Mouse (Mus musculus) midbrain, embryonic 11.5 days (tissue): ENCODE measurements around the gene Ppm1b. TPM values are rescaled to one million over a fixed set of nuclear protein-coding genes. Genes with fewer than 3 reads are reported as not detected.
A peak's percentile ranks its signal among the peaks of the same experiment; 100 is the strongest.

ENCODE experiments used
- ATAC-seq: fragments of 200-750 bp; cut with Nextera tagmentation; 2 replicates; pipeline ENCODE4 v1.8.0; 2017; ENCODE audit warnings: moderate TSS enrichment, moderate library complexity; ENCODE audit not compliant: low FRiP score
- DNase-seq: peaks from one replicate; pipeline ENCODE4 v3.0.0; 2015; ENCODE audit warnings: low spot score; ENCODE audit errors: missing footprints
- H3K27ac ChIP-seq: fragments of 300-500 bp; sonication (generic); 2 replicates; pipeline ENCODE4 v1.5.1; 2014; ENCODE audit warnings: low read depth, low read length
- H3K27me3 ChIP-seq: fragments of 300-500 bp; sonication (generic); 2 replicates; pipeline ENCODE4 v1.6.1; 2014; ENCODE audit warnings: mild to moderate bottlenecking, low read length, moderate library complexity, mixed read lengths; ENCODE audit not compliant: control insufficient read depth, insufficient read depth
- H3K36me3 ChIP-seq: fragments of 300-500 bp; sonication (generic); 2 replicates; pipeline ENCODE4 v1.6.1; 2014; ENCODE audit warnings: mild to moderate bottlenecking, low read length, moderate library complexity, mixed read lengths; ENCODE audit not compliant: control insufficient read depth, insufficient read depth
- H3K4me1 ChIP-seq: fragments of 300-500 bp; sonication (generic); 2 replicates; pipeline ENCODE4 v1.6.1; 2014; ENCODE audit warnings: low read length; ENCODE audit not compliant: control insufficient read depth, insufficient read depth
- H3K4me2 ChIP-seq: fragments of 300-500 bp; sonication (generic); 2 replicates; pipeline ENCODE4 v1.6.1; 2014; ENCODE audit warnings: mild to moderate bottlenecking, moderate library complexity
- H3K4me3 ChIP-seq: fragments of 300-500 bp; sonication (generic); 2 replicates; pipeline ENCODE4 v1.5.1; 2014; ENCODE audit warnings: low read depth, low read length
- H3K9ac ChIP-seq: fragments of 300-500 bp; sonication (generic); 2 replicates; pipeline ENCODE4 v1.6.1; 2014; ENCODE audit warnings: low read length
- H3K9me3 ChIP-seq: fragments of 300-500 bp; sonication (generic); 2 replicates; pipeline ENCODE4 v1.6.1; 2016; ENCODE audit warnings: low read length; ENCODE audit not compliant: control insufficient read depth
- WGBS: fragments of 180-500 bp; shearing (Covaris S2); extraction: QIAGEN DNeasy Blood & Tissue Kit; methylation state at CpG from one replicate; pipeline ENCODE4 v1.1.7; 2014; 5-methylcytosine and 5-hydroxymethylcytosine counted together
- polyA plus RNA-seq: library from polyadenylated mRNA; unstranded; fragments of >200 nt; fragmentation: Nextera tagmentation; extraction: Ambion mirVana; gene quantifications from 2 replicates; pipeline ENCODE4 v1.2.1, GENCODE M21; 2014

Gene Ppm1b
- polyA plus RNA-seq, 1 experiment from 2014 or later = 102 TPM

DNA sequence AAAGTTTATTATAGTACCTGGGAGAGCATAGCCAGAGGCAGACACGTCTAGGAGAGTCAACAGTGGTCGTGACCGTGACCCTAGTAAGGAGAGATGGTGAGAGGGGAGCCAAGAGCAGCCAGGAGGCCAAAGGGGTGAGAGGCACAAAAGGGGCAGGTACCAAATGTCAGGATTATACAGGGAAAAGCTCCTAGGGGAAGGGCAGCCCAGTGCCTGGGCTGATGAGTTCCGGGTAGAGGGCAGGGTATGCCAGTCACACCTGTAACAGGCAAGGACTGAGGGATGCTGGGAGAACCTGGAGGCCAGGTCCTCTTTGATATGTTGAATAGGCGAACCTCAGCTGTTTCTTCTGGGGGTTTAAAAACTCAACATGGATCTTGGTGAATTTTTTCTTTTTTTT lies 2.8 kb upstream of the Ppm1b start:
- Histone ChIP-seq H3K36me3 (no peaks in the 10 kb centered on the region), H3K27ac (no peak overlapping the region), H3K9ac (no peak overlapping the region), H3K27me3 (no peaks in the 10 kb centered on the region), H3K4me2 (no peak overlapping the region), H3K9me3 (no peaks in the 10 kb centered on the region), H3K4me1 (peaks cover 6% of the 10 kb centered on the region; the same call in 1 of the 2 replicates), H3K4me3 (no peak overlapping the region)
- ATAC-seq (no peak), DNase-seq (peak; percentile 53)
- 83% methylated on average over 5 of the region's 5 CpGs for WGBS

DNA sequence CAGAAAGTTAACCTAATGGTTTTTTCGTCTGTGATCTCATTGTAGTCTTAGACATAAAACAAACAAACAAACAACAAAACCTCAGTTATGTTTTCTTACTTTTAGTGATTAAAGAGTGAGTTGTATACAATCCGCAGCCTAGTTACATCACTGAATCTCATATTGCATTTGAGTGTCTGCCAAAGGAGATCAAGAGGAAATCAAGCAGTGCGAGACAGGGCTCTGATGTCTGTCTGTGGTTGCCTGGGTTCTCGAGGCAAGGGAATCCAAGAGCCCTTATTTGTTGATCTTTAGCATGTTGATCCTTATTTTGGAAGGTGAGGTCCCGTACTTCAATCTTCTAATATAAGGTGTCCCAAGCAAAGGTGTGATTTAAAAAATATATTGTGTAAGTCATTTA lies 1.7 kb upstream of the Ppm1b start:
- no peak overlapping the region for H3K9ac ChIP-seq
- H3K4me1 ChIP-seq = peaks cover 14% of the 10 kb centered on the region; the same call in 1 of the 2 replicates
- H3K27ac ChIP-seq = no peak overlapping the region
- 95% methylated on average over 5 of the region's 5 CpGs for WGBS
- ATAC-seq (no peak), DNase-seq (peak; percentile 54)
- no peaks in the 10 kb centered on the region for H3K27me3 ChIP-seq
- no peaks in the 10 kb centered on the region for H3K36me3 ChIP-seq
- no peak overlapping the region for H3K4me3 ChIP-seq
- no peak overlapping the region for H3K4me2 ChIP-seq
- H3K9me3 ChIP-seq = no peaks in the 10 kb centered on the region

DNA sequence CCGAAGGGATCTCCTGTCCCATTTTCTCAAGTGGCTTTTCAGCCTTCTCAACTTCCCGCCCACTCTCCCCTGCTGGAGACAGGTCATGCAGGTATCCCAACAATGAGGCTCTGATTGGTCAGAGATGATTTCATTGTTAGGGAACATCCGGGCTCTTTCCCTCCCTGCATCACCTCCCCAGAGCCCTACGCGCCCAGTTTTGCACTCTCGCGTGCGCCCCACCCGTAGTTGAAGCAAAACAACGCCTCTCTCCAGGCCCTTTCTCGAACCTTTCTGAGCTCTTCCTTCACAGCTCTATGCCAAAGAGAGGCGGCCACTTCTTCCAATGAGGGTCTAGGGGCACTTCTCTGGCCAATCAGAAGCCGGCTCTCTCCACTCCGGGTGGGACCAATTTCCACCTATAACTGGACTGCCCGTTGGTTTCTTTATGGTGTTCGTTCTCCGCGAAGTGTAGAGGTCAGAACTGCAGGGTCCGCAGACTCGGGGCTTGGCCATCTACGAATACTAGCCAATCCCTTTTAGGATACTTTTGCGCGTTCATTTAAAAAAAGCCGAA lies 468 bp downstream of the Ppm1b start:
- Histone ChIP-seq H3K36me3 (no peaks in the 10 kb centered on the region), H3K9ac (peak overlapping the region; percentile 63), H3K27me3 (no peaks in the 10 kb centered on the region), H3K4me3 (peak overlapping the region; percentile 98), H3K9me3 (no peaks in the 10 kb centered on the region), H3K4me2 (peak overlapping the region; percentile 79), H3K27ac (peak overlapping the region; percentile 81), H3K4me1 (peaks cover 17% of the 10 kb centered on the region)
- DNase-seq = peak; percentile 98
- under 1% methylated on average over 24 of the region's 24 CpGs for WGBS
- ATAC-seq = peak; percentile 89

DNA sequence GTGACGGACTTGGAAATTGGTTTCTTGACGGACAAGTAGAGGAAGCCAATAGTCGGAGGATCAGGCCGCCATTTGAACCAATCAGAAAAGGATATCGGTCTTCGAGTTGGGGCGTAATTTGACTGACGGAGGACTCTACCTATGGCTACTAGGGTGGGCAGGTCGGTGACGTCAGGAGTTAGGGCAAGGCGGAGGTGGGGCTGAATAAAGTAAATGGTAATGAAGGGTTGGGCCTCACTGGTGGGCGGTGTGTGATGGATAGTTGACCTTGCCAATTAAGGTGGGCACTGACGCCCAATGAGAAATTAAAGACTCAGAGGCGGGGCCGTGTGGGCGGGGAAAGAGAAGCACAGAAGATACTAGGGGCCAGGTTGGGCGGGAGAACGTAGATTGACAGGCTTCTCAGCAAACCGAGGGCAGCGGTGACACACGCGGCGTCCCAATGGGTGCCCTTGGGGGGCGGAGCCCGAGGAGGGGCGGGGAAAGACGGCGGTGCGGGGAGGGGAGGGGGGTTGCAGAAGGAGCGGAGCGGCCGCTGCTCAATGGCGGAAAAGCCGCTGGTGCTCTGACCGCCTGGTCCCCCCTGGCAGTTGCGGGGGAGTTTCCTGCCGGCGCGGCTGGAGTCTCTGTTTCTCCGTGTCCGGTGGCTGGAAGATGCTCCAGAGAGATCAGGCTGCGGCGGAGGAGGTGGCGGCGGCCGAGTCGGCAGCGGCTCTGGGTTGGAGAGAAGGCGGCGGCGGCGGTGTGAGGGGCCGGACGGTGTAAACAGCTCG lies 1.1 kb downstream of the Ppm1b start:
- H3K4me3 ChIP-seq = peak overlapping the region; percentile 98
- no peaks in the 10 kb centered on the region for H3K27me3 ChIP-seq
- H3K4me1 ChIP-seq = peaks cover 17% of the 10 kb centered on the region
- peak overlapping the region; percentile 95 for H3K9ac ChIP-seq
- no peaks in the 10 kb centered on the region for H3K36me3 ChIP-seq
- H3K4me2 ChIP-seq = peak overlapping the region; percentile 79
- H3K27ac ChIP-seq = peak overlapping the region; percentile 81
- ATAC-seq (peak; percentile 98), DNase-seq (peak; percentile 100)
- 2% methylated on average over 43 of the region's 55 CpGs for WGBS
- no peaks in the 10 kb centered on the region for H3K9me3 ChIP-seq

DNA sequence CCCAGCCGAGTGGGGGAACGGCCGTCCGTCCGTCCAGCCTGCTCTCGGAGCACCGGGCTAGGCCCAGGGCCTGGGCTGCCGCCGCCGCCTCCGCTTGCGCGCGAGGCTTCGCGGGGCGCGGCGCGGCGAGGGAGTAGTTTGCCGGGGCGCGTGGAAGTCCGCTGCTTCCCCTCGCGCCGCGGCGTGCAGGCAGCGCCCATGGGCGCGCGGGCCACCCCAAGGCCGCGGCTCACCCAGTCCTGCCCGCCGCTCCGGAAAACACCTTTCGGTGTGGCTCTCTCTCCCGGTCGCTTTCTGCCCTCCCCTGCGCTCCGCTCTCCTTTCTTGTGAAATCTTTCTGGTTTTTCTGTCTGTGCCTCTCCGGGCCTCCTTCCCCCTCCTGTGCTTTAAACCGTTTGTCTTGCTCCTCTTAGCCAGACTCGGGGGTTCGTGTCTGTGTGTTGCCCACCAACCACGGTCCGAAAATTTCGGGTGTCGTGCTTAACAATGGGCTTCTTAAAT lies 1.9 kb downstream of the Ppm1b start:
- H3K4me1 ChIP-seq = peaks cover 17% of the 10 kb centered on the region
- DNase-seq (peak; percentile 92), ATAC-seq (no peak)
- H3K27me3 ChIP-seq = no peaks in the 10 kb centered on the region
- under 1% methylated on average over 49 of the region's 52 CpGs for WGBS
- H3K27ac ChIP-seq = peak overlapping the region; percentile 78
- peak overlapping the region; percentile 95 for H3K9ac ChIP-seq
- H3K4me2 ChIP-seq = peak overlapping the region; percentile 54
- no peaks in the 10 kb centered on the region for H3K36me3 ChIP-seq
- H3K9me3 ChIP-seq = no peaks in the 10 kb centered on the region
- H3K4me3 ChIP-seq = peak overlapping the region; percentile 98

DNA sequence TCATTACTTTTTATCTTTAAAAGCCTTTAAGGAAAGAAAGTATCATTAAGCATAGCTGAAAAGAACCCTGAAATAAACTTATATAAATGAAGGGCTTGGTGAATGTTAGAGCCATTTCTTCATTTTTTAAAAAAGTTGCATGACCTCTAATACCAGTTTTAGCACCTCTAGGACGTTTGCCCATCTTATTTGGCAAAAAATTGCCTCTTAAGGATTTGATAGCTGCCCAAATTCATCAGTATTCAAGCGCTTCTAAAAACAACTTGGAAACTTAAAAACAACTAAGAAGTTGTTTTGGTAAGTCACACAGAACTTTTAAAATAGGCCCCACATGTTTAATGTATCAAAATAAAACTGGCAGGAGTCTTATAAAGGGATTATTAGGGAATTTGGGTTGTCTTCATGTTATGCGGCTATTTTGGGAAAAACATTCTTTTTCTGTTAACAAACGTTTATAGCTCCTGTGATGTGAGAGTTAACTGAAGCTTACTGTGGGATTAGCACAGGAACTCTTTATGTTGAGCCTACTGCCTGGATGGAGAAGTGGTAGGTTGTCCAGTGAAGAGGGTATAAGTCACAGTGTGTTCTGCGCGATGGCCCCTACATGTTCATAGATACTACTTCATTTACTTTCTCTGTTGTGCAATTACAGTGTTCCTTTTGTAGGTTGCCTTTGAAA lies 2.6 kb downstream of the Ppm1b start:
- H3K4me1 ChIP-seq = peaks cover 17% of the 10 kb centered on the region
- H3K27ac ChIP-seq = no peak overlapping the region
- no peaks in the 10 kb centered on the region for H3K36me3 ChIP-seq
- H3K9ac ChIP-seq = peak overlapping the region; percentile 95
- H3K4me3 ChIP-seq = peak overlapping the region; percentile 98
- peak; percentile 69 for DNase-seq
- no peaks in the 10 kb centered on the region for H3K9me3 ChIP-seq
- peak overlapping the region; percentile 54 for H3K4me2 ChIP-seq
- ATAC-seq = no peak
- WGBS = 34% methylated on average over 6 of the region's 6 CpGs
- no peaks in the 10 kb centered on the region for H3K27me3 ChIP-seq

DNA sequence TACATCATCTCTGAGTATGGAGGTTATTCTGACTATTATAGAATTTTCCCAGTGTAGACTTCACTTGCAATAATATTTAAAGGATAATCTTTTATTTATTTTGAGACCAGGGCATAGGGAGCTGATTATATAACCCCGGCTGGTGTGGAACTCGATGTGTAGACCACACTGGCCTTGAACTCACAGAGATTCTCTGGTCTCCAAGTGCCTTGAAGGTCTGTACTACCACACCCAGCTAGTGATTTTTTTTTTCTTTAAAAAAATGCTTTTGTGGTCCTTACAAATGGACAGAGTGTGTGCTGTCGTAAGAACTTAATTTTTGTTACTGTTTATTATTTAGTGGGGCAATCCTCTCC lies 3.1 kb downstream of the Ppm1b start:
- ATAC-seq (no peak), DNase-seq (peak; percentile 71)
- Histone ChIP-seq H3K4me2 (peak overlapping the region; percentile 54), H3K4me3 (peak overlapping the region; percentile 98), H3K9me3 (no peaks in the 10 kb centered on the region), H3K9ac (no peak overlapping the region; the same call in 1 of the 2 replicates), H3K27me3 (no peaks in the 10 kb centered on the region), H3K27ac (no peak overlapping the region), H3K4me1 (peaks cover 17% of the 10 kb centered on the region), H3K36me3 (no peaks in the 10 kb centered on the region)
- 70% methylated on average over 3 of the region's 3 CpGs for WGBS

DNA sequence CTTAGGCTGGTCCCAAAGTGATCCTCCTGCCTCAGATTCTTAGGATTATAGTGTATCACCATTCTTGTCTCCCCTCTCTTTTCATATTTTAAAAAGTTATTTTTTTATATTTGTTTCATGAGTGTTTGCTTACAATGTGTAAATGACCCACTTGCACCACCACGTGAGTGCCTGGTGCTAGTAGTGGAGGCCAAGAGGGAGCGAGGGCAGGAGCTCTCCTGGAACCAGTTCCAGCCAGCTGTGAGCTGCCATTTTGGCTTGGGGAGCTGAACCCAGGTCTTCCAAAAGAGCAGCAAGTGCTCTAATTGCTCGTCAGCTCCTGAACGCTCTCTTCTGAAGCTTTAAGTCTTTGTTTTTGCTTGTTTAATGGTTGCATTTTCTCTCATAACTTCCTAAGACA lies 3.6 kb downstream of the Ppm1b start:
- peaks cover 17% of the 10 kb centered on the region for H3K4me1 ChIP-seq
- H3K9ac ChIP-seq = no peak overlapping the region
- H3K9me3 ChIP-seq = no peaks in the 10 kb centered on the region
- WGBS = 83% methylated on average over 4 of the region's 4 CpGs
- no peak for DNase-seq
- H3K27ac ChIP-seq = no peak overlapping the region
- no peaks in the 10 kb centered on the region for H3K36me3 ChIP-seq
- no peak overlapping the region for H3K4me3 ChIP-seq
- H3K27me3 ChIP-seq = no peaks in the 10 kb centered on the region
- peak overlapping the region; percentile 54 for H3K4me2 ChIP-seq
- no peak for ATAC-seq

DNA sequence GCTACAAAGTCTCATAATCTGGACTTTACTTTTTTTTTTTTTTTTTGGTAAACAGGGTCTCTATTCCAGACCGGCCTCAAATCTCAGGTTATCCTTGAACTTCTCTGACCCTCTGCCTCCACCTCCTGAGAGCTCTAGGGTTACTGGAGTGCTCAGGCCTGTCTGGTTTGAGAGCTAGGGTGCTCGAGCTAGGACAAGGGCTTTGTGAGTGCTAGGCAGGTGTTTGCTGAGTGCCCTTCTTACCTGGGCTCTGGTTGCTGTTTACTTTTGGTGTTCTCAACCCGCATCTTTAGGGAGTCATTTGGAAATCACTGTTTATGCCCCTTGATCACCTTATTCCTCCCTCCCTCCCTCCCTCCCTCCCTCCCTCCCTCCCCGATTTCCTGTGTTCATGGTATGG lies 5.5 kb downstream of the Ppm1b start:
- H3K36me3 ChIP-seq = no peaks in the 10 kb centered on the region
- no peak overlapping the region for H3K4me2 ChIP-seq
- DNase-seq (peak; percentile 35), ATAC-seq (no peak)
- H3K4me3 ChIP-seq = no peak overlapping the region
- 87% methylated on average over 4 of the region's 4 CpGs for WGBS
- no peaks in the 10 kb centered on the region; the same call in 1 of the 2 replicates for H3K9me3 ChIP-seq
- H3K9ac ChIP-seq = no peak overlapping the region
- no peaks in the 10 kb centered on the region for H3K27me3 ChIP-seq
- peaks cover 11% of the 10 kb centered on the region for H3K4me1 ChIP-seq
- no peak overlapping the region for H3K27ac ChIP-seq
